Mouse (Mus musculus) embryonic stem cell, embryonic (primary cell): ENCODE data around the gene Cdyl2.

Experiments used
- CTCF ChIA-PET, 4 experiments: fragments of 300-600 bp in 2 of 4; fragments of 350-600 bp in 2 of 4; sonication (Branson Sonifier 250); formaldehyde crosslinking; loops; one replicate each; lab custom pipeline; 2022; ENCODE audit warnings: inconsistent platforms in 2 of 4; lab: Charles Lee
- POLR2A ChIA-PET, 4 experiments: fragments of 300-600 bp in 2 of 4; fragments of 350-600 bp in 2 of 4; sonication (Branson Sonifier 250); formaldehyde crosslinking; loops; one replicate each; lab custom pipeline; 2022; ENCODE audit warnings: antibody characterized with exemption in 4 of 4, inconsistent platforms in 1 of 4; lab: Charles Lee

Gene Cdyl2

DNA sequence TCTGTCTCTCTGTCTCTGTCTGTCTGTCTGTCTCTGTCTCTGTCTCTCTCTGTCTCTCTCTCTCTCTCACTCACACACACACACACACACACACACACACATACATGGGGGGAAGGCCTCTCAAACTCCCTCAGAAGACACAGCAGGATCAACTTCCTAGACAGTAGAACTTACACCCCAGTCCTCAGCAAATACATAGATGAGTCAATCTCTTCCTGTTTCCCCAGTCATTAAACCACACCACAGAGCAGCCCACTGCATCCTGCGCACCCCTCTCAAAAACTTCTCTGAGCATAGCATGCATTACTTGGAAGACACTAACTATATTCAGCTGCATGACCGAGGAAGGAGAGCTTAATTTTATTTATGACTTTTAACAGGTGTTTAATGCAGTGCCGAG is 43.0 kb downstream of the Cdyl2 start:
- ChIA-PET CTCF (no interaction called here), POLR2A (no interaction called here)

DNA sequence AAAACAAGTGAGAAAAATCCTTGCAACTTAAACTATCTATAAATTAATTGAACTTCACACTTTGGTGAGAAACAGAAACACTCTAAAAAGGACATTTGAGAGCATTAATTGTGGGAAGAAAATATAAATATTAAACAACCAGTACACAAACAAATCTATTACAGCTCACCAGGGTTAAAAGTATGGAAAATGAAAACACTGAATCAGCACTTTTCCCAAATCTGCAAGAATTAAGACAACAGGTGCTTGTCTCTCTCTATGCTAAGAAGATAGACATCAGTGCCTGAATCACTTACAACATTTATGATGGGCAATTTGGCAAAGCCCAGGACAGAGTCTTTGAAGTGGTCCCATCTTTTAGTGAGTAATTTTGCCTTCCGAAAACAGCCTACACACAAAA is 56.6 kb downstream of the Cdyl2 start:
- POLR2A ChIA-PET = interaction anchor here in 1 of 4 experiments (1.0 kb wide), 1 partner anchor 9 kb away, joined by 3 read pairs; no protein-coding TSS in a partner anchor
- CTCF ChIA-PET = no interaction called here

DNA sequence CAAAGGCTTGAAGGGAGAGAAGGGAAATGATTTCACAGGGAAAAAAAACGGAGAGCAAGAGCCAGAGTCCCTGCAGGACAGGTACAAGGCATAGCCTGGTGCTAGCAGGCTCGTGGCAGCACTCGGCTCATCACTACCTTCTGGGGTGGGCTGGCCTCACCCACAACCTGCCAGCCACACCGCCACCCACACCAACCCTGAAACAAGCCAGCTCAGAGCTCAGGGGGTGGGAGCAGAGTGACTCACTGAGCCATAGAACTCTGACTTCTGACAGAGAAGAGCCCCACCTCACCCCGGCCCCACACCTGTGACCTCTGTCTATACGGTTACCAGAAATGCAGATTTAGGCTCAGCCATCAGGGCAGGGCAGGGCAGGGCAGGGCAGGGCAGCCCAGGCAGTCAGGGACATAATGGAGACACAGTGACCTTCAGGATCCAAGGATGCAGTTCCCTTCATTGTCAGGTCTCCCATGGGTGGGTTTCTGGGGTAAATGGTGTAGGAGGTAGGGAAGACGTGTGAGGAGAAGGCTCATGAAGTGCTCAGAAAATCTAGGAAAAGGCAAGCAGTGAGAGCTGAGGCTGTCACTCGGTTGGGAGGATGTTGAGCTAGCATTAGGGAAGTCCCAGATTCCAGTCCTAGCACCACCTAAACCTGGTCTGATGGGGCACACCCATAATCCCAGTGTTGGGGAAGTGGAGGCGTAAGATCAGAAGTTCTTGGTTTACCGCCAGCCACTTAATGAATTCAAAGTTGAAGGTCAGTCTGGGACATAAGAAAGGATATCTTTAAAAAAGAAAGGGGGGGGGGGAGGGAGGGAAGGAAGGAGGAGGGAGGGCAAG is 58.6 kb downstream of the Cdyl2 start:
- POLR2A ChIA-PET = interaction anchor here in 3 of 4 experiments (0.5 to 2.7 kb wide), 58 partner anchors 8 to 463 kb away, joined by 3 to 29 read pairs (median 4); partner anchors contain the start of genes Atmin (in 1 of the 3), Cenpn (in 1 of the 3), Cmc2 (in 1 of the 3) and Dynlrb2 (in 1 of the 3)

DNA sequence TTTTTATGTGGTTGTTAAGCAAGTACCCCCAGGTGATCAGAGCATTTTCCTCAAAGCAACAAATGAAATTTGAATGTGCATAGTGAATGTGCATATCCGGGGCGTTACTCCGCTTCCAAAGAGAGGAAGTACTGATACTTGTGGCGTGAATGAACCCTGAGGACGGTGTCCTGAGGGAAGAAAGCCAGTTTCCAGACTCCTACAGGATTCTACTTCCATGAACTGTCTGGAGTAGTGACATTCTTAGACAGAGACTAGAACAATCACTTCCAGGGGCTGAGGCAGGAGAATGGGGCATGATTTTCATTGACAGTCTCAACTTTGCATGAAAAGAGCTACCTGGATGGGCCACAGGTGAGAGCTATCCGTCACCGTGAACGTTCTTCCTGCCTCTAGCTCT is 59.3 kb downstream of the Cdyl2 start:
- POLR2A ChIA-PET = interaction anchor here in 3 of 4 experiments (0.6 to 2.7 kb wide), 44 partner anchors 9 to 344 kb away, joined by 3 to 29 read pairs (median 4); partner anchors contain the start of genes Atmin (in 1 of the 3), Cenpn (in 1 of the 3), Cmc2 (in 1 of the 3) and Dynlrb2 (in 1 of the 3)
- CTCF ChIA-PET = interaction anchor here in 1 of 4 experiments (0.6 to 1.3 kb wide), 2 partner anchors 14 to 319 kb away, joined by 3 read pairs; no protein-coding TSS in a partner anchor

More for the DNA sequence above, 58.6 kb downstream of the Cdyl2 start:
- CTCF ChIA-PET = interaction anchor here in 3 of 4 experiments (0.6 to 1.3 kb wide), 5 partner anchors 14 to 1105 kb away, joined by 3 to 5 read pairs (median 3); no protein-coding TSS in a partner anchor

DNA sequence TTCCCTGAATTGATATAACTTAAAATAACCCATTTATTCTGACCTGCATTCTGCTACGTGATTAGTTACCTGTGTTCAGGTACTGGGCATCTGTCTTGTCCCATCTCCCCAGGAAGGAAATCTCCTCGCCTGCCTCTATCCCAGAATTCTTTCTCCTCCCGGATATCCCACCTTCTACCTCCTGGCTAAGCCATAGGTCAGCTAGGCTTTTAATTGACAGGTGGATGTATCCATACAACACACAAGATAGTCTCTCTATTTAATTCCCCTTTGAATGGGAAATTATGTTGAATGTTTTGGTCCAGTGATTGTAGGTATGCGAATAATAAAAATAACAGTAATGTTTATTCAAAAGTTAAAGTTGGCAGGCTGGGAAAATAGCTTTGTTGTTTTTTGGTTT is 59.7 kb downstream of the Cdyl2 start:
- ChIA-PET POLR2A (interaction anchor here in 3 of 4 experiments (0.6 to 2.7 kb wide), 33 partner anchors 9 to 344 kb away, joined by 3 to 29 read pairs (median 4); partner anchors contain the start of genes 1700030J22Rik (in 1 of the 3), Cenpn (in 1 of the 3), Cmc2 (in 1 of the 3) and Dynlrb2 (in 1 of the 3)), CTCF (interaction anchor here in 1 of 4 experiments (0.5 to 1.3 kb wide), 2 partner anchors 13 to 48 kb away, joined by 3 read pairs; no protein-coding TSS in a partner anchor)

DNA sequence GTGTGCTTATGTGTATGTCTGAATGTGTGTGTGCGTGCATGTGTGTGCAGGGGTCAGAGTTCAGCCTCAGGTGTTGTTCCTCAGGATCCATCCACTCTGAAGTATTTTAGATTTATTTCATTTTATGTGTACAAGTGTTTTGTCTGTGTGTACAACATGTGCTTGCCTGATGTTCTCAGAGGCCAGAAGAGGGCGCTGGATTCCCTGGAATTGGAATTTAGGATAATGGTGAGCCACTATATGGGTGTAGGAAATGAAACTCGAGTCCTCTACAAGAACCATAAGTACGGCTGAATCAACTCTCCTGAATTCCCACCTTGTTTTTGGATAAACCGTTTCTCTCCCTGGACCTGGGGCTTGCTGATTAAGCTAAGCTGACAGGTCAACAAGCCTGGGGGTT is 61.2 kb downstream of the Cdyl2 start:
- CTCF ChIA-PET = interaction anchor here in 3 of 4 experiments (0.6 to 1.7 kb wide), 6 partner anchors 17 to 563 kb away, joined by 3 to 8 read pairs (median 5); no protein-coding TSS in a partner anchor
- POLR2A ChIA-PET = interaction anchor here in 3 of 4 experiments (0.6 to 1.4 kb wide), 6 partner anchors 8 to 60 kb away, joined by 3 to 4 read pairs (median 3); no protein-coding TSS in a partner anchor

DNA sequence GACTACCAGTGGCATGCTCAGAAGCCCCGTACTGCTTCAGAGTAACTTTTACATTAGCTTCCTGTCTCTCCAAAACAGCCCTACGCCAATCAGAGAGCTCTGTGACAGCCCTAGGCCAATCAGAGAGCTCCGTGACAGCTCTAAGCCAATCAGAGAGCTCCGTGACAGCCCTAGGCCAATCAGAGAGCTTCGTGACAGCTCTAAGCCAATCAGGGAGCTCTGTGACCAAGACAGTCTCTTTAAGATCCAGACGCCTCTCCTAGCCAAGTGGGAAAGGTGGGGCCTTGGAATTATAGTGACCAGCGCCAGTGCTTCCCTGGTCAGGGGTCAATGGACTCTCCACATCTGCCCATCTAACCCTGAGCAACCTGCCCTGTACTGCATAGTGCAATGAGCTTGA is 62.2 kb downstream of the Cdyl2 start:
- ChIA-PET POLR2A (interaction anchor here in 3 of 4 experiments (0.6 to 1.7 kb wide), 16 partner anchors 8 to 212 kb away, joined by 3 to 5 read pairs (median 3); no protein-coding TSS in a partner anchor), CTCF (interaction anchor here in 3 of 4 experiments (0.6 to 1.7 kb wide), 10 partner anchors 10 to 644 kb away, joined by 3 to 8 read pairs (median 3); no protein-coding TSS in a partner anchor)

DNA sequence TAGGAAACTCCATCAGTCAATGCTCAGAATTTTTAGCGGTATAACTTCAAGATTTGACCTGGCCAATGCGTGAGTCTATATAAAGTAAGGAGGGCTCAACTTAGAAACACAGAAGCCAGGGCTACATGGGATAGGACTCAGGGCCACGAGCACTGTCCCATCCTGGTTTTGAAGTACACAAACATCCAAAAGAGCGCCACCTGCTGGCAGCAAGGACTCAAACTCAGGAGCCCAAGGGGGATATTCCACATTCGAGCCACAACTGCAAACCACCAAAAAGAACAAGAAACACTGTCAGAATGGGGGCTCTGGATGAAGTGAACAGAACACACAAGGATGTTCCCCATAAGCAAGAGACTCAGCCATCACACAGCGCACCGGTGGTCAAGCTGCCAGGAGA is 63.8 kb downstream of the Cdyl2 start:
- POLR2A ChIA-PET = no interaction called here
- CTCF ChIA-PET = no interaction called here

DNA sequence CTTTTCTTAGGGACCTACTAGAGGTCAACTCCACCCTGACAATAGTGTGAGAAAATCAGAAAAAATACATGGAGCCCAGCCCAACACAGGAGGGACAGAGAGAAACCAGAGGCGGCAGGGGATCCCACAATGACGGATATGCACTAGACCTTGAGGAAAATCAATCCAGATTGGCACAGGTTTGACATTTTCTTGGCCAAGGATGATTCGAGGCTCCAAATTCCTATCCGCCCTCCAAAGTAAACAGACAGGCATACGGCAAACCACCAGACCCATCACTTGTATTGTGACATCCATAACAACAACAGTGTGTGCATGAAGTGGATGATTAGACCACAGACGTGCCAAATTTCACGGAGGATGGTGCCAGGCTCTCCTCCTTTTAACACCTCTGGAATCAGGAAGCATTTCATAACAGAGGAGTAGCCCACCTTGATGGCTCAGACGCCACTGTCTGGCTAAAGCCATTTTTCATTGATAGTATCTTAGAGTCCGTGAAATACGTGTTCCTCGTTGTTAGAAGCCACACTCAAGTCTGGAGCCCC is 65.9 kb downstream of the Cdyl2 start:
- ChIA-PET POLR2A (interaction anchor here in 1 of 4 experiments (1.0 kb wide), 1 partner anchor 17 kb away, joined by 3 read pairs; no protein-coding TSS in a partner anchor), CTCF (no interaction called here)

DNA sequence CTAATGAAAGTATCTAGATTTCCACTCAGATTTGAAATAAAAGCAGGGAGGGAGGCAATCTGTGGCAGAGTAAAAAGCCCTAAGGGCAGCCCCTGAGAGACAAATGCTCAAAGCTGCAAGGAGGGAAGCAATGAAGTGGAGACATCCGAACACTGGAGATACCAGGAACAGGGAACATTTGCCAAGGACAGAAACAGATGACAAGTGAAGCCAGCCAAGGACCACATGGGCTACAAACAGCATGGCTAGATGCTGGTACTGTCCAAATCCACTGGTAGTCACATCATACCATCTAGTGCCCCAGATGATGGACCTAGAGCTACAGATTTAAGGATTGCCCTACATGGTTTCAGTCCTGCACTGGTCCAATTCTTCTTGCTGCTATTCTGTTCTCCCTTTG is 71.3 kb downstream of the Cdyl2 start:
- ChIA-PET POLR2A (interaction anchor here in 2 of 4 experiments (0.6 to 1.5 kb wide), 3 partner anchors 9 to 532 kb away, joined by 3 to 4 read pairs (median 4); no protein-coding TSS in a partner anchor), CTCF (interaction anchor here in 1 of 4 experiments (2.4 kb wide), 1 partner anchor 9 kb away, joined by 8 read pairs; no protein-coding TSS in a partner anchor)

DNA sequence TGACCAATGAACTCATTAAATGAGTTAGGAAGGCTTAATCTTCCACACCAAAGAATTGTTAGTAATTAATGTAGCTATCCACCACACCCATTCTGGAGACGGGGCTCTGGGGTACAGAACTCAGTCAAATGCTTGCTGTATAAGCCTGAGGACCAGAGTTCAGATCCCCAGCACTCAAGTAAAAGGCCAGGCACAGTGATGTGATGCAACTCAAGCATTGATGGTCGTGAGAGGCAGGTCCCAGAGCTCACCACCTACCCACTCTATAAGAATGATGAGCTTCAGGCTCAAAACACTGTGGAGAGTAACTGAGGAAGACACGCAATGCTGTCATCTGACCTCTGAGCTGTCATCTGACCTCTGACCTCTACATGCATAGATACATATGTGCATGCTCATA is 76.0 kb downstream of the Cdyl2 start:
- POLR2A ChIA-PET = interaction anchor here in 3 of 4 experiments (0.6 to 1.8 kb wide), 4 partner anchors 12 to 149 kb away, joined by 3 to 5 read pairs (median 4); no protein-coding TSS in a partner anchor

DNA sequence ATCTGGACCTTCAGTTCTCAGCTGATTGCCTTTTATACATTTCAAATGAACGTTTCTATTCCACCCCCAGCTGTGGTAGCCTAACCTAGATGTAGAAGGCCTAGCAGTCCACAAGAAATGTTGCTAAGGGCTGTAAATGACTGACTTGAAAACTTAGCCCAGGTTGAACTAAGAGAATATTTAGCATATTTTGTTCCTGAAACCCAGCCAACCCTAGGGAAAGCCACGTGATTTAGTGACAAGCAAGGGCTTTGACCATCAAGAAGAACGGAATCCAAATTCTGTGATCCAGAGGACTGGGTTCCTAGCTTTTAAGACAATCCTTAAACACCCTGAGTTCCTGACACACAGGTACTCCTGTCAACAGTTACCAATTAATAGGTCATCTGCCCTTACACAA is 77.9 kb downstream of the Cdyl2 start:
- ChIA-PET CTCF (interaction anchor here in 2 of 4 experiments (0.5 kb wide), 2 partner anchors 67 to 221 kb away, joined by 3 read pairs; no protein-coding TSS in a partner anchor), POLR2A (interaction anchor here in 2 of 4 experiments (0.6 to 1.8 kb wide), 2 partner anchors 11 to 33 kb away, joined by 4 to 5 read pairs; no protein-coding TSS in a partner anchor)

More for the DNA sequence above, 76.0 kb downstream of the Cdyl2 start:
- CTCF ChIA-PET = no interaction called here

DNA sequence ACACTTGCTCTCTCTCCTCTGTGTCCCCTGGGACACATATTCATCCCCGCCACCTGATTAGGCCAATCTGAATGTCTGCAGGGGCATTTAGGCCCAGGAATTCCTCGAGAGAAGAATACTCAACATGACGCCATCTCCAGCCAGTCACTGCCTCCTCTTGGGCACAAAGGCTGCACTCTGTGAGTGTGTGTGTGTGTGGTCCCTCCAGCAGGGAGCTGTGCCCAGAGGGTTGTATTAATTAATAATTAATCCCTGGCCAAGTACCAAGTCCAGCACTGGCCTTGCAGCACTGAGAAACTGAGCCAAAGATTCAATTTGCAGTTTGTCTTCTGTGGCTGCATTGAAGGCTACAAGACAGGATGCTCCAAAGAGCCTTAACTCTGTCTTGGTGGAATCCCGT is 79.8 kb downstream of the Cdyl2 start:
- ChIA-PET POLR2A (interaction anchor here in 1 of 4 experiments (0.5 kb wide), 1 partner anchor 20 kb away, joined by 3 read pairs; no protein-coding TSS in a partner anchor), CTCF (no interaction called here)

DNA sequence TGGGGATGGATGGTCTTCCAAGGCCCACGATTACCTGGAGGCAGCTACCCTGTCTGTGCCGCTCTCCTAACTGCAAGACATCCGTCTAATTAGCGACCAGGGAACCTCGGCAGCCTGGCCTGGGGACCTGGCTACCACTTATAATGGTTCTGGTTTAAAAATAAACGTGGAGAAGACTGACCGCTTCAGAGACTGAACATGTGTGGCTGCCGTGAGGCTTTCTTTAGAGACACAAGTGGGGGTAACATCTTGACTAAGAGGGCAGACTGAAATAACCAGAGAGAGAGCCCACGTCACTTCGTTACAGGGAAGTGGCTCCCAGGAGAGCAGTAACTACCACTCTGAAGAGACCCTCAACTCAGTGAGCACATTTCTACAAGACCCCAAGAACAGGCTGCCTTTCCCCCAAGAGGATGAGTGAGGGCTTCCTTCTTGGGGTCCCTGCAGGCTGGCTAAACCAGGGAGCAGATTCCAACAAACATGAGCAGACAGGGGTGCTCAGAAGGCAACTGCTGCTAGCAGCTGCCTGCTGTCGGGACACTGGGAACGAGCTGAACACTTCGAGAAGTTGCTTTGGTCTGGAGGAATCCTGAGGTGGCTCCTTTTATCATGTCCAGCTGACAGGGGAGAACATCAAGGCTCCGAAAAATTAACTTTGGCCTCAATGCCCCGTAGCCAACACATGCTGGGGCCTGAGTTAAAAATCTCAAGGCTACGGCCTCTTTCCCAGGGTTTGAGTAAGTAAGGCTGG is 82.6 kb downstream of the Cdyl2 start:
- POLR2A ChIA-PET = interaction anchor here in 1 of 4 experiments (0.8 to 2.3 kb wide), 5 partner anchors 17 to 51 kb away, joined by 3 to 5 read pairs (median 4); no protein-coding TSS in a partner anchor
- CTCF ChIA-PET = interaction anchor here in 1 of 4 experiments (0.9 kb wide), 1 partner anchor 29 kb away, joined by 3 read pairs; no protein-coding TSS in a partner anchor

DNA sequence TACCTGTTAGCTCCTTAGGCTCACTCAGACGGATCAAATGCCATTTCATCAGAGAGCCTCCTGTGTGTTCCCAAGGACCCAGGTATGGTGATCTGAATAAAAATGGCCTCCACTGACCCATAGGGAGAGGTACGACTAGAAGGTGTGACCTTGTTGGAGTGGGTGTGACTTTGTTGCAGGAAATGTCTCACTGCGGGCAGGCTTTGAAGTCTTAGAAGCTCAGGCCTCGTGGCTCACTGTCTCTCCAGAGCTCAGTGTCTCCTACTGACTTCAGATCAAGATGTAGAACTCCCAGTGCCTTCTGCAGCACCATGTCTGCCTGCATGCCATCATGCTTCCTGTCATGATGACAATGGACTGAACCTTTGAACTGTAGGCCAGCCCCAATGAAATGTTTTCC is 87.4 kb downstream of the Cdyl2 start:
- ChIA-PET POLR2A (interaction anchor here in 3 of 4 experiments (1.2 to 1.3 kb wide), 5 partner anchors 9 to 29 kb away, joined by 3 to 6 read pairs (median 4); no protein-coding TSS in a partner anchor), CTCF (interaction anchor here in 1 of 4 experiments (1.0 kb wide), 1 partner anchor 25 kb away, joined by 3 read pairs; no protein-coding TSS in a partner anchor)

DNA sequence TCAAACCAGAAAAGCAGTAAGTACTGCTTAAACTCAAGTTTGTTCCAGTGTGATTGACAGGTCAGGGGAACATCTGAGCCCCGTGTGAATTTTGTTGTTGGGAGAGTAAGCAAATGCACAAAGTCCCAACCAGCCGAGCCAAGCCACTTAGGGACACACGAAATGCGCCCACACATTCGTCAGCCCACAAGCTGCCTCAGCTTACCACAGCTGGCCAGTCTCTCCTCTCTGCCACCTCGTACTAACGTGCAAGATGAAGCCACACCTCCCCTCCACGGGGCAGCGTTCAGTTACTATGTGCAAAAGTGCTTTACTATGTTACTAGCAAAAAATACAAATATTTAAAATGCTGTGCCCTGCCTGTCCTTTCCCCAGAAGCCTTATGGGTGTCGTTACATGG is 91.9 kb downstream of the Cdyl2 start:
- ChIA-PET CTCF (no interaction called here), POLR2A (interaction anchor here in 1 of 4 experiments (0.9 kb wide), 1 partner anchor 30 kb away, joined by 3 read pairs; no protein-coding TSS in a partner anchor)

DNA sequence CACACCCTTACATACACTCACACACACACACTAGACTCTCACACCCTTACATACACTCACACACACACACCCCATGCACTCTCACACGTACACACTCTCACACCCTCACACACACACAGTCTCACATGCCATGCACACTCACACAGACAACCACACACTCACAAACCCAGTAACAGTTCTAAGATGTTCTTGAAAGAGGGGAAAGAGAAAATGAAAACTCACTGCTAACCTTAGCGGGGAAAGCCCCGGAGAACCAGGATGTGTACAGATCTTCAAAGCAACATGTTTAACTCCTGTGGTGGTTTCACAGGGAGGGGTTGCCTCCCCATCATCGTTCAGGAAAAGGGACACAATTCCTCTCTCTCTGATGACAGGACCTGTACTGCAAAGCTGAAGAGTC is 94.8 kb downstream of the Cdyl2 start:
- CTCF ChIA-PET = no interaction called here
- POLR2A ChIA-PET = no interaction called here
